Mouse (Mus musculus): ENCODE results near the gene Tor1aip2.

The Tor1aip2 gene

DNA sequence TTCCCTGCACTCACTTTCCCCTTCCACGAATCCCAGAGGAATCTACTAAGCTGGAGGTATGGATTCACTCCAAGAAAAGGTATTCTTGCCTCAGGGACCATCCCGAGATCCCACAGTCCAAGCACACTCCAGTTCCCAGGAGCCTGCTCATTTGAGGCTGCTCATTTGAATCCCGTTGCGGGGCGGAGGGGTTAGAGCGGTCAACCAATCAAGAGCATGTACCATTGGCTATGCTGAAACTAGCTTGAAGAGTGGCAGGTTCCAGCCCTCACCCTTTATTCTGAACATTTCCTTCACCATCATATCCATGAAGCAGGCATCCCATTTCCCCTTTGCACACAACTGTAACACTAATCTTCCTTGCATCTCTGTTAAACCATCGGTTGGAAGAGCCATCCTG is 76.9 kb downstream of the Tor1aip2 start:
- DNase-seq: no peak

- DNase-seq: no peak
Observed at GRCm38 (mm10) chr1:156113884-156114499, 78.8 kb downstream of the Tor1aip2 start.

GRCm38 (mm10) chr1:156116770-156117169 is 81.6 kb downstream of the Tor1aip2 start:
- no peak for DNase-seq

Data from cerebellum, postnatal 10 days (tissue).